Mouse (Mus musculus): ENCODE measurements around the gene Krt36.

Krt36 gene

GRCm38 (mm10) chr11:100105576-100106122, at the start of gene Krt36:
TSS of gene Krt36 (minus strand) at chr11:100105626.
- DNase-seq: no peak

GRCm38 (mm10) chr11:100148615-100149330, 43.3 kb upstream of the Krt36 start, which contains the start of gene Krt19:
TSS of gene Krt19 (minus strand) at chr11:100148665.
- no peak for DNase-seq

GRCm38 (mm10) chr11:100147566-100148353, 42.3 kb upstream of the Krt36 start:
- no peak for DNase-seq

- no peak for DNase-seq
Measured at GRCm38 (mm10) chr11:100145858-100146560, 40.6 kb upstream of the Krt36 start.

- no peak for DNase-seq
Measured at GRCm38 (mm10) chr11:100145104-100145503, 39.7 kb upstream of the Krt36 start.

GRCm38 (mm10) chr11:100140966-100141365, 35.5 kb upstream of the Krt36 start:
- DNase-seq: no peak

GRCm38 (mm10) chr11:100139391-100139790, 34.0 kb upstream of the Krt36 start:
- DNase-seq: no peak

GRCm38 (mm10) chr11:100138809-100139208, 33.4 kb upstream of the Krt36 start:
- DNase-seq: no peak

- no peak for DNase-seq
Measured at GRCm38 (mm10) chr11:100137693-100138092, 32.3 kb upstream of the Krt36 start.

- no peak for DNase-seq
Measured at GRCm38 (mm10) chr11:100136559-100136958, 31.1 kb upstream of the Krt36 start.

GRCm38 (mm10) chr11:100135731-100136130, 30.3 kb upstream of the Krt36 start, which contains the start of gene Krt15:
TSS of gene Krt15 (minus strand) at chr11:100135928.
- no peak for DNase-seq

- no peak for DNase-seq
Measured at GRCm38 (mm10) chr11:100124901-100125300, 19.5 kb upstream of the Krt36 start.

- DNase-seq: no peak
Measured at GRCm38 (mm10) chr11:100121466-100121865, 16.0 kb upstream of the Krt36 start, which contains the start of gene Krt13. TSS of gene Krt13 (minus strand) at chr11:100121566.

GRCm38 (mm10) chr11:100120331-100120730, 14.9 kb upstream of the Krt36 start:
- DNase-seq: no peak

- no peak for DNase-seq
Measured at GRCm38 (mm10) chr11:100113742-100114029, 8.3 kb upstream of the Krt36 start.

- no peak for DNase-seq
Measured at GRCm38 (mm10) chr11:100112935-100113741, 7.7 kb upstream of the Krt36 start.

GRCm38 (mm10) chr11:100102693-100103429, 2.6 kb downstream of the Krt36 start:
- DNase-seq: no peak

- DNase-seq: no peak
Measured at GRCm38 (mm10) chr11:100100391-100100790, 5.0 kb downstream of the Krt36 start.

- DNase-seq: no peak
Measured at GRCm38 (mm10) chr11:100097819-100098218, 7.6 kb downstream of the Krt36 start.

GRCm38 (mm10) chr11:100096141-100096540, 9.3 kb downstream of the Krt36 start, which contains the start of gene Krt35:
TSS of gene Krt35 (minus strand) at chr11:100096241.
- no peak for DNase-seq

- peak; percentile 21 for DNase-seq
Measured at GRCm38 (mm10) chr11:100088378-100089025, 16.9 kb downstream of the Krt36 start.

Data from layer of hippocampus, adult 9-11 months (tissue).